ENCODE assay signal across 10 mouse cellular contexts in genomic region chr17:45598891-45599290, GRCm38 (mm10). TPM values are rescaled to one million over a fixed set of nuclear protein-coding genes. Genes with fewer than 3 reads are reported as not detected.
A peak's percentile ranks its signal among the peaks of the same experiment; 100 is the strongest.
DNase-seq lines count a peak whose midpoint lies in the region; ATAC-seq and TF ChIP-seq lines count a peak whose summit lies in the region.
"Had no signal": no experiment of that assay in that cellular context is flagged by ENCODE, and none has a peak within 500 bp of the region (broad histone marks: within the 10 kb centered on the region; RNA-seq: fewer than 3 reads in every experiment).

No protein-coding gene starts in this region.

- no peak overlapping the region for H3K27ac ChIP-seq in heart, embryonic 14.5 days (replicated peaks in 1 of 2; ENCODE audit: control insufficient read depth in 1 of 2, insufficient read depth in 1 of 2, low read depth in 2 of 2, low read length in 2 of 2)
- H3K27ac ChIP-seq in ES-E14 (ENCODE audit: insufficient read depth, low read depth, low read length, poor library complexity, severe bottlenecking), result no peak overlapping the region; the same call in 1 of the 2 replicates
- H3K27ac ChIP-seq in hindbrain, embryonic 11.5 days (ENCODE audit: low read depth, low read length), result no peak overlapping the region
- peak overlapping the region; percentile 89 for H3K27ac ChIP-seq in liver, postnatal 0 days (ENCODE audit: low read depth)

- no peaks in the 10 kb centered on the region for H3K36me3 ChIP-seq in heart, embryonic 14.5 days (ENCODE audit: control insufficient read depth, insufficient read depth, low read length)
- H3K36me3 ChIP-seq in ES-E14 (ENCODE audit: control insufficient read depth, insufficient read depth, low read length, poor library complexity, severe bottlenecking), result 0 out of 2 replicates have a peak, but pooled peaks cover 5% of the 10 kb centered on the region
- H3K36me3 ChIP-seq in hindbrain, embryonic 11.5 days (ENCODE audit: control insufficient read depth, insufficient read depth, low read length), result no peaks in the 10 kb centered on the region
- no peaks in the 10 kb centered on the region for H3K36me3 ChIP-seq in liver, postnatal 0 days (replicated peaks; ENCODE audit: insufficient read depth, low read length)

- peak overlapping the region in 1 of 2 experiments; percentile 44; a peak in 2 of 4 replicates for H3K4me3 ChIP-seq in heart, embryonic 14.5 days (ENCODE audit: control insufficient read depth in 1 of 2, insufficient read depth in 1 of 2, low read depth in 1 of 2, low read length in 2 of 2)
- H3K4me3 ChIP-seq in ES-E14 (ENCODE audit: insufficient read depth in 1 of 2, low read depth in 1 of 2, low read length in 2 of 2, poor library complexity in 1 of 2, severe bottlenecking in 1 of 2), result peak overlapping the region; percentile 62 to 72
- no peak overlapping the region for H3K4me3 ChIP-seq in hindbrain, embryonic 11.5 days (ENCODE audit: low read depth, low read length)
- H3K4me3 ChIP-seq in liver, postnatal 0 days (ENCODE audit: low read depth, low read length), result peak overlapping the region; percentile 51

- H3K27me3 ChIP-seq in heart, embryonic 14.5 days (ENCODE audit: control insufficient read depth, insufficient read depth, low read length), result no peaks in the 10 kb centered on the region
- H3K27me3 ChIP-seq in hindbrain, embryonic 11.5 days (ENCODE audit: control insufficient read depth, insufficient read depth, low read length), result peaks cover 15% of the 10 kb centered on the region
- 0 out of 2 replicates have a peak, but pooled peaks cover 3% of the 10 kb centered on the region for H3K27me3 ChIP-seq in liver, postnatal 0 days (ENCODE audit: insufficient read depth, low read length)

- H3K4me2 ChIP-seq in heart, embryonic 14.5 days (ENCODE audit: low read length), result peak overlapping the region; percentile 80
- H3K4me2 ChIP-seq in hindbrain, embryonic 11.5 days (replicated peaks; ENCODE audit: low read depth, low read length), result peak overlapping the region; percentile 70; the same call in 1 of the 2 replicates
- peak overlapping the region; percentile 74 for H3K4me2 ChIP-seq in liver, postnatal 0 days (ENCODE audit: low read depth, low read length)

- TF ChIP-seq EP300 in liver, postnatal 0 days (IDR thresholded peaks at IDR 0.05; ENCODE audit: low read depth), result no peak

- no peak for DNase-seq in heart, adult 8-10 months (ENCODE audit: low spot score)
- no peak for DNase-seq in ES-E14 (ENCODE audit: low read depth, low spot score)
- peak; percentile 18 for DNase-seq in hindbrain, embryonic 11.5 days (ENCODE audit: low spot score)
- DNase-seq in liver, postnatal 0 days, result no peak
- no peak for DNase-seq in urinary bladder, adult 18-20 months (ENCODE audit: low spot score in 2 of 2)
- DNase-seq in adrenal gland, adult 2 months, result no peak
- DNase-seq in adrenal gland, postnatal 36 days, result no peak

- in situ Hi-C loops in ES-E14 (cut with MboI; ENCODE audit: low sequenced_read_pairs in 2 of 2, unreplicated experiment in 2 of 2), result no loop called here

- 55% methylated on average over 3 of the region's 3 CpGs for WGBS in heart, embryonic 14.5 days
- 57% methylated on average over 3 of the region's 3 CpGs for WGBS in hindbrain, embryonic 11.5 days
- WGBS in liver, postnatal 0 days (ENCODE audit: insufficient replicate concordance), result 40% methylated on average over 3 of the region's 3 CpGs

- peak overlapping the region; percentile 69; the same call in 1 of the 2 replicates for H3K9ac ChIP-seq in heart, embryonic 14.5 days (ENCODE audit: low read length)
- peak overlapping the region; percentile 79; the same call in 1 of the 2 replicates for H3K9ac ChIP-seq in ES-E14 (ENCODE audit: insufficient read depth, low read depth, low read length, poor library complexity, severe bottlenecking)
- no peak overlapping the region for H3K9ac ChIP-seq in hindbrain, embryonic 11.5 days (ENCODE audit: low read depth, low read length)
- H3K9ac ChIP-seq in liver, postnatal 0 days (replicated peaks), result peak overlapping the region; percentile 64; the same call in 1 of the 2 replicates

- H3K9me3 ChIP-seq in heart, embryonic 14.5 days (ENCODE audit: control insufficient read depth, low read length), result no peaks in the 10 kb centered on the region
- H3K9me3 ChIP-seq in ES-E14 (ENCODE audit: control insufficient read depth, insufficient read depth, low read depth, low read length), result no peaks in the 10 kb centered on the region
- H3K9me3 ChIP-seq in hindbrain, embryonic 11.5 days (ENCODE audit: control insufficient read depth, low read length), result no peaks in the 10 kb centered on the region
- no peaks in the 10 kb centered on the region for H3K9me3 ChIP-seq in liver, postnatal 0 days (ENCODE audit: low read length)

- no peak for ATAC-seq in heart, embryonic 14.5 days (ENCODE audit: insufficient number of reproducible peaks, insufficient read depth, low FRiP score, low read depth)
- ATAC-seq in hindbrain, embryonic 11.5 days (ENCODE audit: low FRiP score), result no peak
- peak; percentile 49 for ATAC-seq in liver, postnatal 0 days
- ATAC-seq: CD4-positive, CD25-positive, alpha-beta regulatory T cell, adult 4 months had no signal

- no peak for TF ChIP-seq CTCF in liver, postnatal 0 days (IDR thresholded peaks at IDR 0.05; ENCODE audit: low read depth)

- H3K4me1 ChIP-seq in heart, embryonic 14.5 days (ENCODE audit: control insufficient read depth in 2 of 2, insufficient read depth in 2 of 2, low read length in 2 of 2), result peaks cover 36 to 54% of the 10 kb centered on the region in 2 experiments
- H3K4me1 ChIP-seq in ES-E14 (ENCODE audit: control insufficient read depth in 2 of 2, insufficient read depth in 2 of 2, low read length in 2 of 2, poor library complexity in 1 of 2), result peaks cover 7 to 15% of the 10 kb centered on the region in 2 experiments
- H3K4me1 ChIP-seq in hindbrain, embryonic 11.5 days (replicated peaks; ENCODE audit: control insufficient read depth, insufficient read depth, low read length), result peaks cover 15% of the 10 kb centered on the region
- peaks cover 57% of the 10 kb centered on the region for H3K4me1 ChIP-seq in liver, postnatal 0 days (ENCODE audit: insufficient read depth)

TF ChIP-seq in ES-E14, 5 proteins besides CTCF, POLR2A, EP300 and RAD21:
- TF ChIP-seq HCFC1 (IDR thresholded peaks at IDR 0.05; ENCODE audit: borderline replicate concordance, insufficient read depth, low read length), result no peak
- TF ChIP-seq ZNF384 (IDR thresholded peaks at IDR 0.05; ENCODE audit: low read depth, low read length), result no peak
- no peak for TF ChIP-seq MAFK (IDR thresholded peaks at IDR 0.05; ENCODE audit: insufficient read depth, low read depth, low read length)
- TF ChIP-seq CHD2 (IDR thresholded peaks at IDR 0.05; ENCODE audit: low read depth, low read length), result no peak
- no peak for TF ChIP-seq ZC3H11A (IDR thresholded peaks at IDR 0.05; ENCODE audit: borderline replicate concordance, low read depth, low read length)

RNA-seq across cellular contexts. Expression of gene Slc29a1, which starts 0.5 kb away (rescaled TPM):
- polyA plus RNA-seq in heart, embryonic 14.5 days (2014; fragmentation: Nextera tagmentation; extraction: Ambion mirVana), result 84.7 and 87.8 TPM in 2 replicates
- 10 to 100 TPM; 58.9 to 70.8 (median 66.9) TPM for total RNA-seq in heart, adult 8-10 months (2022)
- total RNA-seq in ES-E14 (2012; rRNA removed), result 321 and 677 TPM in 2 replicates
- polyA plus RNA-seq in hindbrain, embryonic 11.5 days (2014; fragmentation: Nextera tagmentation; extraction: Ambion mirVana), result 48.0 and 50.8 TPM in 2 replicates
- polyA plus RNA-seq in liver, postnatal 0 days (2015; fragmentation: Nextera tagmentation; extraction: Ambion mirVana), result 83.0 and 91.6 TPM in 2 replicates
- 100 to 1,000 TPM; 104 to 197 TPM for total RNA-seq in adrenal gland, adult 2 months (2021)
- 288 and 410 TPM in 2 replicates for polyA plus RNA-seq in adrenal gland, adult 2 months (2012; rRNA removed)
- 100 to 1,000 TPM; 132 to 137 TPM for total RNA-seq in adrenal gland, postnatal 36 days (2021)

RNA-seq across cellular contexts. Expression of gene Mymx, which starts 3.0 kb away (rescaled TPM):
- polyA plus RNA-seq in heart, embryonic 14.5 days (2014; fragmentation: Nextera tagmentation; extraction: Ambion mirVana), result not detected in 2 replicates
- total RNA-seq in heart, adult 8-10 months (2022), result not detected
- total RNA-seq in ES-E14 (2012; rRNA removed), result 66.0 and 95.3 TPM in 2 replicates
- 1.1 and 1.8 TPM in 2 replicates for polyA plus RNA-seq in hindbrain, embryonic 11.5 days (2014; fragmentation: Nextera tagmentation; extraction: Ambion mirVana)
- polyA plus RNA-seq in liver, postnatal 0 days (2015; fragmentation: Nextera tagmentation; extraction: Ambion mirVana), result 0.19 TPM in 1 of 2 replicates, not detected in the other
- not detected for total RNA-seq in adrenal gland, adult 2 months (2021)
- 0.18 and 0.55 TPM in 2 replicates for polyA plus RNA-seq in adrenal gland, adult 2 months (2012; rRNA removed)
- not detected for total RNA-seq in adrenal gland, postnatal 36 days (2021)
- total RNA-seq: left cerebral cortex, postnatal 10 days had no signal
- polyA plus RNA-seq: CD4-positive, CD25-positive, alpha-beta regulatory T cell, adult 4 months had no signal

RNA-seq across cellular contexts. Expression of gene Hsp90ab1, which starts 25.8 kb away (rescaled TPM):
- polyA plus RNA-seq in heart, embryonic 14.5 days (2014; fragmentation: Nextera tagmentation; extraction: Ambion mirVana), result 1,215 and 1,233 TPM in 2 replicates
- 1,000 to 10,000 TPM; 1,121 to 1,613 (median 1,357) TPM for total RNA-seq in heart, adult 8-10 months (2022)
- 1,660 and 1,758 TPM in 2 replicates for total RNA-seq in ES-E14 (2012; rRNA removed)
- 1,644 and 1,674 TPM in 2 replicates for polyA plus RNA-seq in hindbrain, embryonic 11.5 days (2014; fragmentation: Nextera tagmentation; extraction: Ambion mirVana)
- 419 and 445 TPM in 2 replicates for polyA plus RNA-seq in liver, postnatal 0 days (2015; fragmentation: Nextera tagmentation; extraction: Ambion mirVana)
- total RNA-seq in adrenal gland, adult 2 months (2021), result 1,000 to 10,000 TPM; 1,973 to 2,851 TPM
- polyA plus RNA-seq in adrenal gland, adult 2 months (2012; rRNA removed), result 197 and 291 TPM in 2 replicates
- total RNA-seq in adrenal gland, postnatal 36 days (2021), result 1,000 to 10,000 TPM; 1,888 to 2,360 TPM

RNA-seq across cellular contexts. Expression of gene Slc35b2, which starts 35.2 kb away (rescaled TPM):
- polyA plus RNA-seq in heart, embryonic 14.5 days (2014; fragmentation: Nextera tagmentation; extraction: Ambion mirVana), result 91.3 and 92.4 TPM in 2 replicates
- total RNA-seq in heart, adult 8-10 months (2022), result 10 to 100 TPM; 23.1 to 27.9 (median 25.3) TPM
- total RNA-seq in ES-E14 (2012; rRNA removed), result 96.7 and 98.7 TPM in 2 replicates
- 89.9 and 91.5 TPM in 2 replicates for polyA plus RNA-seq in hindbrain, embryonic 11.5 days (2014; fragmentation: Nextera tagmentation; extraction: Ambion mirVana)
- 47.7 and 47.9 TPM in 2 replicates for polyA plus RNA-seq in liver, postnatal 0 days (2015; fragmentation: Nextera tagmentation; extraction: Ambion mirVana)
- total RNA-seq in adrenal gland, adult 2 months (2021), result 10 to 100 TPM; 43.6 to 59.7 TPM
- polyA plus RNA-seq in adrenal gland, adult 2 months (2012; rRNA removed), result 167 and 198 TPM in 2 replicates
- total RNA-seq in adrenal gland, postnatal 36 days (2021), result 10 to 100 TPM; 43.4 to 75.9 TPM

RNA-seq across cellular contexts. Expression of gene Nfkbie, which starts 43.4 kb away (rescaled TPM):
- 2.7 and 2.9 TPM in 2 replicates for polyA plus RNA-seq in heart, embryonic 14.5 days (2014; fragmentation: Nextera tagmentation; extraction: Ambion mirVana)
- total RNA-seq in heart, adult 8-10 months (2022), result 1 to 10 TPM in 3 of 4 experiments, under 1 TPM in 1; 0.65 to 1.5 (median 1.3) TPM
- 2.1 and 2.2 TPM in 2 replicates for total RNA-seq in ES-E14 (2012; rRNA removed)
- 5.6 and 9.0 TPM in 2 replicates for polyA plus RNA-seq in hindbrain, embryonic 11.5 days (2014; fragmentation: Nextera tagmentation; extraction: Ambion mirVana)
- 2.8 and 3.0 TPM in 2 replicates for polyA plus RNA-seq in liver, postnatal 0 days (2015; fragmentation: Nextera tagmentation; extraction: Ambion mirVana)
- total RNA-seq in adrenal gland, adult 2 months (2021), result 1 to 10 TPM; 3.0 to 5.6 TPM
- 5.2 and 6.4 TPM in 2 replicates for polyA plus RNA-seq in adrenal gland, adult 2 months (2012; rRNA removed)
- 1 to 10 TPM; 3.7 TPM for total RNA-seq in adrenal gland, postnatal 36 days (2021)

Comparison
In these comparisons a context has a peak if more than half of its experiments do, and no peak if none do; other contexts are left out.
1. RNA of gene Mymx, which starts 3.0 kb away (total RNA-seq): 66.0 to 95.3 TPM in ES-E14; not detected in adrenal gland, postnatal 36 days, not detected in adrenal gland, adult 2 months and not detected in heart, adult 8-10 months; every median in the first group is over 10 times any median in the second.
2. Peak in every context shown above with its lines, with median percentiles within 50 percentile points of each other: H3K4me2 ChIP-seq.